Mouse (Mus musculus) intestine, embryonic 14.5 days (tissue): Measurements from ENCODE around the gene Mfap5. TPM values are rescaled to one million over a fixed set of nuclear protein-coding genes. Genes with fewer than 3 reads are reported as not detected.

Experiments used
- ATAC-seq: fragments of 200-750 bp; cut with Nextera tagmentation; replicated peaks from 2 replicates; pipeline ENCODE4 v1.8.0; 2017; ENCODE audit warnings: low read depth, moderate number of reproducible peaks, moderate TSS enrichment, moderate library complexity; ENCODE audit not compliant: low FRiP score, low TSS enrichment
- DNase-seq: peaks from one replicate; pipeline ENCODE4 v3.0.0-alpha.2; 2018; ENCODE audit warnings: low spot score
- H3K27ac ChIP-seq: fragments of 300-500 bp; sonication (generic); 2 replicates; pipeline ENCODE4 v1.5.1; 2014; ENCODE audit warnings: low read depth, mild to moderate bottlenecking, control low read depth
- H3K27me3 ChIP-seq: fragments of 300-500 bp; sonication (generic); replicated peaks from 2 replicates; pipeline ENCODE4 v1.6.1; 2014; ENCODE audit warnings: low read length, control low read depth; ENCODE audit not compliant: control insufficient read depth, insufficient read depth
- H3K36me3 ChIP-seq: fragments of 300-500 bp; sonication (generic); 2 replicates; pipeline ENCODE4 v1.6.1; 2014; ENCODE audit warnings: low read length, control low read depth; ENCODE audit not compliant: control insufficient read depth, insufficient read depth
- H3K4me1 ChIP-seq: fragments of 300-500 bp; sonication (generic); replicated peaks from 2 replicates; pipeline ENCODE4 v1.6.1; 2014; ENCODE audit warnings: low read length, control low read depth, mixed read lengths; ENCODE audit not compliant: control insufficient read depth, insufficient read depth
- H3K4me2 ChIP-seq: fragments of 300-500 bp; sonication (generic); 2 replicates; pipeline ENCODE4 v1.6.1; 2014; ENCODE audit warnings: low read length
- H3K4me3 ChIP-seq: fragments of 300-500 bp; sonication (generic); 2 replicates; pipeline ENCODE4 v1.5.1; 2014; ENCODE audit warnings: low read depth, low read length, control low read depth, mixed read lengths
- H3K9ac ChIP-seq: fragments of 300-500 bp; sonication (generic); 2 replicates; pipeline ENCODE4 v1.6.1; 2014; ENCODE audit warnings: mild to moderate bottlenecking, low read length
- H3K9me3 ChIP-seq: fragments of 300-500 bp; sonication (generic); 2 replicates; pipeline ENCODE4 v1.6.1; 2016; ENCODE audit warnings: low read length, control low read depth; ENCODE audit not compliant: control insufficient read depth
- WGBS: fragments of 180-500 bp; shearing (Covaris S2); extraction: QIAGEN DNeasy Blood & Tissue Kit; methylation state at CpG from one replicate; pipeline ENCODE4 v1.1.7; 2014; 5-methylcytosine and 5-hydroxymethylcytosine counted together
- polyA plus RNA-seq: library from polyadenylated mRNA; unstranded; fragments of >200 nt; fragmentation: Nextera tagmentation; extraction: Ambion mirVana; gene quantifications from 2 replicates; pipeline ENCODE4 v1.2.1, GENCODE M21; 2014

Mfap5 gene
- polyA plus RNA-seq, 1 experiment from 2014 or later: 4.6 TPM

GRCm38 (mm10) chr6:122545289-122545882 lies 39.7 kb downstream of the Mfap5 start:
- H3K9ac ChIP-seq: no peak overlapping the region
- WGBS: 69% methylated on average over 9 of the region's 9 CpGs
- H3K4me3 ChIP-seq: no peak overlapping the region
- ATAC-seq: no peak
- H3K27me3 ChIP-seq: no peaks in the 10 kb centered on the region
- no peak overlapping the region for H3K27ac ChIP-seq
- no peaks in the 10 kb centered on the region for H3K36me3 ChIP-seq
- no peaks in the 10 kb centered on the region for H3K4me1 ChIP-seq
- no peak for DNase-seq
- H3K4me2 ChIP-seq: no peak overlapping the region
- no peaks in the 10 kb centered on the region for H3K9me3 ChIP-seq

DNA sequence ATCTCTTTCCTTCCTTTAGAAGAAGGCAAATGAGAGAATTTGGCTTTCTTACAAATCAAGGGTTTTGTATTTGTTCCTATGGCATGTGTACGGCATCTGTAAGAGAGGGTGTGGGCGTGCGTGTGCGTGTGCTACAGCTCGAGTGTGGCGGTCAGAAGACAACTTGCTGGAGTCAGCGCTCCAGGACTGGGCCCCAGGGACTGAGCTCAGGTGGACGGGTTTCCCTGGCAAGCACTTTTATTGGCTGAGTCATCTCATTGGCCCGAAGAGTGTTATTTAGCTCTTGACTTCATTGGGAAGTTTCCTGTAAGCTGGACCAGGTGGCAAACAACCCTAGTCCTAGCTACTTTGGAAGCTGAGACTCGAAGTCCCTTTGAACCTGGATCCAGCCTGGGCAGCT lies 40.3 kb downstream of the Mfap5 start:
- no peak for ATAC-seq

GRCm38 (mm10) chr6:122553606-122554005 lies 48.0 kb downstream of the Mfap5 start, which contains the start of gene Aicda:
TSS of gene Aicda (plus strand) at chr6:122553801.
- ATAC-seq: no peak

More for the DNA sequence above, 40.3 kb downstream of the Mfap5 start:
- Histone ChIP-seq H3K36me3 (no peaks in the 10 kb centered on the region), H3K9ac (no peak overlapping the region), H3K27me3 (no peaks in the 10 kb centered on the region), H3K4me1 (no peaks in the 10 kb centered on the region), H3K4me2 (no peak overlapping the region), H3K9me3 (no peaks in the 10 kb centered on the region), H3K4me3 (no peak overlapping the region), H3K27ac (no peak overlapping the region)
- DNase-seq: no peak
- 82% methylated on average over 10 of the region's 10 CpGs for WGBS

GRCm38 (mm10) chr6:122554102-122554501 lies 48.5 kb downstream of the Mfap5 start:
- H3K4me1 ChIP-seq: no peaks in the 10 kb centered on the region
- DNase-seq: no peak
- H3K27ac ChIP-seq: no peak overlapping the region
- ATAC-seq: no peak
- H3K27me3 ChIP-seq: peaks cover 4% of the 10 kb centered on the region; the same call in 1 of the 2 replicates
- no peak overlapping the region for H3K9ac ChIP-seq
- WGBS: 55% methylated on average over 6 of the region's 6 CpGs
- H3K4me3 ChIP-seq: no peak overlapping the region
- no peak overlapping the region for H3K4me2 ChIP-seq
- no peaks in the 10 kb centered on the region for H3K36me3 ChIP-seq
- no peaks in the 10 kb centered on the region for H3K9me3 ChIP-seq

More at GRCm38 (mm10) chr6:122553606-122554005, 48.0 kb downstream of the Mfap5 start, which contains the start of gene Aicda:
- Histone ChIP-seq H3K4me1 (no peaks in the 10 kb centered on the region), H3K27me3 (peaks cover 4% of the 10 kb centered on the region; the same call in 1 of the 2 replicates), H3K36me3 (no peaks in the 10 kb centered on the region), H3K9ac (no peak within 1 kb of the TSS), H3K4me2 (no peak within 1 kb of the TSS), H3K27ac (no peak within 1 kb of the TSS), H3K4me3 (no peak within 1 kb of the TSS), H3K9me3 (no peaks in the 10 kb centered on the region)
- no peak for DNase-seq
- WGBS: 56% methylated on average over 9 of the region's 9 CpGs

- no peak overlapping the region for H3K4me3 ChIP-seq
- no peak for ATAC-seq
- DNase-seq: no peak
- no peaks in the 10 kb centered on the region for H3K4me1 ChIP-seq
- no peaks in the 10 kb centered on the region for H3K9me3 ChIP-seq
- H3K27ac ChIP-seq: no peak overlapping the region
- H3K4me2 ChIP-seq: no peak overlapping the region
- H3K27me3 ChIP-seq: peaks cover 4% of the 10 kb centered on the region; the same call in 1 of the 2 replicates
- no peaks in the 10 kb centered on the region for H3K36me3 ChIP-seq
- WGBS: 36% methylated on average over 7 of the region's 7 CpGs
- no peak overlapping the region for H3K9ac ChIP-seq
These were observed 49.6 kb downstream of the Mfap5 start for GRCm38 (mm10) chr6:122555266-122555665.

DNA sequence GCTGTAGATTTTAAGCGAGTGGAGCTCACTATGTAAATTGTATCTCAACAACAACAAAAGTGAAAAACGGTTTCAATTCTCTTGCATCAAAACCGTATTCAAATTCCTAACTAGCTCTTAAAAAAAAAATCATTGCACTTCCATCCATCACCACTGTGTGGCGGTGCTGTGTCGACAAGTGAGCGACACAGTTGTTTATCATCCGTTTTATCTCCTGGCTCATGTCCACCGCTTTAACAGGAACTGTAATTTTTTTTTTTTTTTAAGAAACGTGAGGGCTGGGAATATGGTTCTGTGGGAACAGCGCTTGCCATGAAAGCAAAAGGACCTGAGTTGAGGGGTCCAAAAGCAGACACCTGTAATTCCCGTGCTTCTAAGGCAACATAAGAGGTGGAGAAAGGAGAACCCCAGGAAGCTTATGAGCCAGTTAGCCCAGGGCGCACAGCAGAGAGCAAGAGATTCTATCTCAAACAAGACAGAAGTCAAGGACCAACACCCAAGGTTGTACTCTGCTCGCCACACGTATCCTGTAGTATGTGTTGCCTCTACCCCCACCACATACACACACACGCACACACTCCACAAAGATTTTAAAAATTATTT lies 51.4 kb downstream of the Mfap5 start:
- H3K36me3 ChIP-seq: no peaks in the 10 kb centered on the region
- 0 out of 2 replicates have a peak overlapping the region, but pooled peaks have one; percentile 9 for H3K4me2 ChIP-seq
- H3K27me3 ChIP-seq: peaks cover 4% of the 10 kb centered on the region; the same call in 1 of the 2 replicates
- no peaks in the 10 kb centered on the region for H3K4me1 ChIP-seq
- WGBS: 23% methylated on average over 15 of the region's 15 CpGs
- H3K27ac ChIP-seq: no peak overlapping the region
- no peak overlapping the region for H3K9ac ChIP-seq
- H3K9me3 ChIP-seq: no peaks in the 10 kb centered on the region
- DNase-seq (peak; percentile 79), ATAC-seq (no peak)
- no peak overlapping the region for H3K4me3 ChIP-seq

GRCm38 (mm10) chr6:122560427-122560826 lies 54.8 kb downstream of the Mfap5 start:
- 0 out of 2 replicates have a peak, but pooled peaks have one; percentile 41 for ATAC-seq

GRCm38 (mm10) chr6:122561005-122561404 lies 55.4 kb downstream of the Mfap5 start:
- H3K27me3 ChIP-seq: peaks cover 7% of the 10 kb centered on the region; the same call in 1 of the 2 replicates
- H3K9me3 ChIP-seq: no peaks in the 10 kb centered on the region
- H3K4me3 ChIP-seq: no peak overlapping the region
- no peaks in the 10 kb centered on the region for H3K36me3 ChIP-seq
- 81% methylated on average over 20 of the region's 20 CpGs for WGBS
- H3K4me1 ChIP-seq: no peaks in the 10 kb centered on the region
- ATAC-seq: peak; percentile 48; the same call in 1 of the 2 replicates
- H3K27ac ChIP-seq: no peak overlapping the region
- no peak for DNase-seq
- H3K4me2 ChIP-seq: no peak overlapping the region
- no peak overlapping the region for H3K9ac ChIP-seq

More at GRCm38 (mm10) chr6:122560427-122560826, 54.8 kb downstream of the Mfap5 start:
- Histone ChIP-seq H3K27me3 (peaks cover 10% of the 10 kb centered on the region; the same call in 1 of the 2 replicates), H3K4me1 (no peaks in the 10 kb centered on the region), H3K27ac (no peak overlapping the region), H3K4me3 (no peak overlapping the region), H3K9me3 (no peaks in the 10 kb centered on the region), H3K4me2 (peak overlapping the region; percentile 37), H3K9ac (no peak overlapping the region), H3K36me3 (no peaks in the 10 kb centered on the region)
- peak; percentile 87 for DNase-seq
- 10% methylated on average over 17 of the region's 17 CpGs for WGBS
